Mouse (Mus musculus): ENCODE data around the gene Ndufc1.
"Not testable (repeated sequence)": the region's sequence is repeated elsewhere in the genome, so short reads cannot be mapped to it uniquely, and the experiment has no call there.

Ndufc1 gene

GRCm38 (mm10) chr3:51364703-51365516 lies 43.9 kb downstream of the Ndufc1 start:
- DNase-seq: peak; percentile 91

- DNase-seq: no peak
Observed at GRCm38 (mm10) chr3:51361066-51361465, 47.7 kb downstream of the Ndufc1 start.

- DNase-seq: no peak
Observed at GRCm38 (mm10) chr3:51359558-51360307, 49.1 kb downstream of the Ndufc1 start.

- DNase-seq: peak; percentile 27
Observed at GRCm38 (mm10) chr3:51358660-51359557, 49.9 kb downstream of the Ndufc1 start.

- DNase-seq: peak; percentile 43
Observed at GRCm38 (mm10) chr3:51358181-51358580, 50.6 kb downstream of the Ndufc1 start.

- no peak for DNase-seq
Observed at GRCm38 (mm10) chr3:51357624-51358023, 51.2 kb downstream of the Ndufc1 start.

GRCm38 (mm10) chr3:51357078-51357477 lies 51.7 kb downstream of the Ndufc1 start:
- no peak for DNase-seq

- DNase-seq: not testable (repeated sequence)
Observed at GRCm38 (mm10) chr3:51354956-51355355, 53.8 kb downstream of the Ndufc1 start.
